Mouse (Mus musculus): ENCODE results near the gene Cntn4.
A peak's percentile ranks its signal among the peaks of the same experiment; 100 is the strongest.

The Cntn4 gene

GRCm38 (mm10) chr6:106097856-106098255, 420.4 kb downstream of the Cntn4 start:
- DNase-seq, result no peak

- DNase-seq, result peak; percentile 39 to 40
Observed at GRCm38 (mm10) chr6:106118523-106119081, 441.1 kb downstream of the Cntn4 start.

- DNase-seq, result no peak
Observed at GRCm38 (mm10) chr6:106153530-106153929, 476.1 kb downstream of the Cntn4 start.

- DNase-seq, result no peak
Observed at GRCm38 (mm10) chr6:106155362-106155761, 477.9 kb downstream of the Cntn4 start.

GRCm38 (mm10) chr6:106177546-106177945, 500.1 kb downstream of the Cntn4 start:
- DNase-seq, result peak; percentile 75

- DNase-seq, result no peak
Observed at GRCm38 (mm10) chr6:106181596-106181995, 504.1 kb downstream of the Cntn4 start.

GRCm38 (mm10) chr6:106200974-106201373, 523.5 kb downstream of the Cntn4 start:
- no peak for DNase-seq

GRCm38 (mm10) chr6:106207401-106207800, 529.9 kb downstream of the Cntn4 start:
- peak; percentile 5 to 28 for DNase-seq

GRCm38 (mm10) chr6:106213071-106213470, 535.6 kb downstream of the Cntn4 start:
- DNase-seq, result no peak

- no peak for DNase-seq
Observed at GRCm38 (mm10) chr6:106237046-106237948, 559.8 kb downstream of the Cntn4 start.

GRCm38 (mm10) chr6:106241553-106241952, 564.1 kb downstream of the Cntn4 start:
- no peak for DNase-seq

- DNase-seq, result peak; percentile 25 to 65
Observed at GRCm38 (mm10) chr6:106263396-106263795, 585.9 kb downstream of the Cntn4 start.

- no peak for DNase-seq
Observed at GRCm38 (mm10) chr6:106265487-106265886, 588.0 kb downstream of the Cntn4 start.

GRCm38 (mm10) chr6:106266304-106266703, 588.8 kb downstream of the Cntn4 start:
- DNase-seq, result no peak

- no peak for DNase-seq
Observed at GRCm38 (mm10) chr6:106268723-106269122, 591.3 kb downstream of the Cntn4 start.

- no peak for DNase-seq
Observed at GRCm38 (mm10) chr6:106277139-106277538, 599.7 kb downstream of the Cntn4 start.

GRCm38 (mm10) chr6:106281621-106282020, 604.2 kb downstream of the Cntn4 start:
- DNase-seq, result no peak

GRCm38 (mm10) chr6:106283815-106284214, 606.4 kb downstream of the Cntn4 start:
- no peak for DNase-seq

GRCm38 (mm10) chr6:106299451-106299850, 622.0 kb downstream of the Cntn4 start:
- DNase-seq, result no peak

- DNase-seq, result peak; percentile 63 to 68
Observed at GRCm38 (mm10) chr6:106300179-106300578, 622.7 kb downstream of the Cntn4 start.

- no peak for DNase-seq
Observed at GRCm38 (mm10) chr6:106302435-106302834, 625.0 kb downstream of the Cntn4 start.

GRCm38 (mm10) chr6:106328987-106329386, 651.5 kb downstream of the Cntn4 start:
- DNase-seq, result no peak

GRCm38 (mm10) chr6:106329636-106330035, 652.2 kb downstream of the Cntn4 start:
- DNase-seq, result no peak

- DNase-seq, result no peak
Observed at GRCm38 (mm10) chr6:106332466-106332865, 655.0 kb downstream of the Cntn4 start.
